Mouse (Mus musculus): ENCODE data around the gene Rps10.

DNA sequence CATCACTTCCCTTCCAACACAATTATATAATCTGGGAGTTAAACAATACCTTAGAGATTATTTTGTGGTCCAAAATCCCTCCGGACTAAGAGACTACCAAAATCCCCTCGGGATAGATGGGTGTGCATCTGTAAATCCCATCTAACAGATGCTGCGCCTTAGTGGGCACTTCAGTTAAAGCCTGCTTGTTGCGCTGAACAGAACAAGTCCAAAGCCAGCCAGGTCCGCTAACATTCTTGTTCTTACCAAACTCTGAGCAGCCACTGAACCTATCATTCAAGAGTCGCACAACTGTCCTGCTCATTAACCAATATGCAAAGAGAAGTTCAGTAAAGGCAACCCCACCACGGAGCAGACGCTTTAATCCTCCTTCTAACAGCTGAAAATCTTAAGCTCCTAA is 15.3 kb downstream of the Rps10 start:
- TF ChIP-seq CTCF (IDR thresholded peaks at IDR 0.05; ENCODE audit: extremely low read depth, insufficient read depth, insufficient read length, insufficient replicate concordance) (no peak), POLR2A (IDR thresholded peaks at IDR 0.05; ENCODE audit: low read depth, low read length) (no peak)
